Mouse (Mus musculus) neural tube, embryonic 13.5 days (tissue): ENCODE measurements at regions not wholly inside any gene's neighbourhood (a gene's known extent, or its start where the extent isn't known, plus 50 kb on each side); places are given as distances from the start of the nearest gene placed in this dataset.
"Not testable (repeated sequence)": the region's sequence is repeated elsewhere in the genome, so short reads cannot be mapped to it uniquely, and the experiment has no call there.

Experiments used
- ATAC-seq: fragments of 200-750 bp; cut with Nextera tagmentation; 2 replicates; pipeline ENCODE4 v1.8.0; 2017; ENCODE audit warnings: low read depth, mild to moderate bottlenecking, moderate TSS enrichment, moderate library complexity
- H3K27ac ChIP-seq: fragments of 300-500 bp; sonication (generic); replicated peaks from 2 replicates; pipeline ENCODE4 v1.5.1; 2015; ENCODE audit warnings: moderate library complexity, mild to moderate bottlenecking, inconsistent platforms
- H3K27me3 ChIP-seq: fragments of 300-500 bp; sonication (generic); 2 replicates; pipeline ENCODE4 v1.6.1; 2015; ENCODE audit warnings: mild to moderate bottlenecking, inconsistent platforms
- H3K36me3 ChIP-seq: fragments of 300-500 bp; sonication (generic); 2 replicates; pipeline ENCODE4 v1.6.1; 2015; ENCODE audit warnings: mild to moderate bottlenecking, inconsistent platforms
- H3K4me1 ChIP-seq: fragments of 300-500 bp; sonication (generic); replicated peaks from 2 replicates; pipeline ENCODE4 v1.6.1; 2015; ENCODE audit warnings: inconsistent platforms
- H3K4me2 ChIP-seq: fragments of 300-500 bp; sonication (generic); 2 replicates; pipeline ENCODE4 v1.6.1; 2015; ENCODE audit warnings: inconsistent platforms, mild to moderate bottlenecking, moderate library complexity
- H3K4me3 ChIP-seq: fragments of 300-500 bp; sonication (generic); 2 replicates; pipeline ENCODE4 v1.5.1; 2015; ENCODE audit warnings: mild to moderate bottlenecking, inconsistent platforms
- H3K9ac ChIP-seq: fragments of 300-500 bp; sonication (generic); 2 replicates; pipeline ENCODE4 v1.6.1; 2015; ENCODE audit warnings: moderate library complexity, mild to moderate bottlenecking, inconsistent platforms
- H3K9me3 ChIP-seq: fragments of 300-500 bp; sonication (generic); 2 replicates; pipeline ENCODE4 v1.6.1; 2016; ENCODE audit warnings: inconsistent platforms
- WGBS: fragments of 180-500 bp; shearing (Covaris S2); methylation state at CpG from one replicate; pipeline ENCODE4 v1.1.7; 2015; 5-methylcytosine and 5-hydroxymethylcytosine counted together

DNA sequence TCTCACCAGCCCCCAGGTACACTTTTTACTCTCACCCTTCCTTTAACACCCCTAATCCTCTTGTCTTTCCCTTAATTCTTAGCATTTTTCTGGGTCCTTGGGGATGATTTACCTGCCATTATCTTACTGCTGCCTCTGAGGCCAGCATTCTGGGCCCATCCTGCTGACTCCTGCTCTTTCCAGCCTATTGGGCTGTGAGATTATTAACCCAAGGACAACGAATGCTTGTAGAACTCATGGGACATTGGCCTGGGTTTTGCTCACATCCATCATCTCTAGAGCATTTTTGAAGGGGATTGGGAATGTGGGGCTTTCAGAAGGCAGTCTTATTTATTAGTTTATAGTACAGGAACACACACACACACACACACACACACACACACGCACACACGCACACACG, 134.5 kb upstream of the Max start:
- H3K27ac ChIP-seq = no peak overlapping the region
- no peaks in the 10 kb centered on the region for H3K27me3 ChIP-seq
- no peaks in the 10 kb centered on the region for H3K36me3 ChIP-seq
- no peaks in the 10 kb centered on the region; the same call in 1 of the 2 replicates for H3K4me1 ChIP-seq
- WGBS = 82% methylated on average over 4 of the region's 4 CpGs
- no peak for ATAC-seq
- H3K9me3 ChIP-seq = no peaks in the 10 kb centered on the region
- H3K9ac ChIP-seq = no peak overlapping the region
- no peak overlapping the region for H3K4me3 ChIP-seq
- H3K4me2 ChIP-seq = no peak overlapping the region

DNA sequence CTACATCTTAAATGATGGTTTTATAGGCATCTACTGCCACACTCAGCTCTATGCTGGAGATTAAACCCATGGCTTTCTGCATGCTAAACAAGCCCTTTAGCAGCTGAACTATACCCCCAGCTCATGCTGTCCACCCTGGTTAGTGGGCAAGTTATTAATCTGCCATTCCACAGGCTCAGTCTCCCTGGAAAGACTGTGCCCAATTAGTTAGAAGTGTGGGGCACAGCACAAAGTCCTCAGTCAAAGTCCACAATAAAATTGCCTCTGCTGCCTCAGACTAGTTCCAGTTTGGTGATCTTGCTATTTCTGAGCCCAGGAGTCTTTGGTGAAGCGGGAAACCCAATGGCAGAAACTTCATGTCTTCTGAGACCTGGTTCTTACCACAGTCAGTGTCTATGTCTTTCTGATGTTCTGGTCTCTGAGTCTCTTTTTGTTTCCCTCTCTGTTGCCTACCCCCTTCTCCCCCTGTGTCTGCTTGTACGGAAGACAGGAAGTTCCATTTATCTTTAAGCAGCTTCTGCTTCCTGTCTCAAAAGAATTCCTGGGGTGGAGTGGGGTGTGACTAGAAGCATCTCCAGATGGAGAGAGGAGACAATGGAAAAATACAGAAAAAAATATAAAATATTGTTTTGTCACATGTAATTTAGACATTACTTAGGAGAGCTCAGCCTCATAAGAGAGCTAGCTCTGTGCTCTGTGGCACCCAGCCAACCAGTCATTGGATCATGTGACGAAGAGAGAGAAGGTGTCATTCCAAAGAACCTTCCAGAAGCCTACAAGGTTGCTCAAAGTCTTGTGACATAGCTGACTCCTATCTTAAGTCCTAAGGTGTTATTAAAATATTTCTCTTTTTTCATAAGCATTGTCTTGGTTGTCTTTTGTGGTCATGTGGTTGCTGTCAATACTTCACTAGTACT, 133.3 kb upstream of the Max start:
- no peak overlapping the region for H3K9ac ChIP-seq
- H3K9me3 ChIP-seq = no peaks in the 10 kb centered on the region
- no peaks in the 10 kb centered on the region; the same call in 1 of the 2 replicates for H3K4me1 ChIP-seq
- ATAC-seq = no peak
- no peak overlapping the region for H3K27ac ChIP-seq
- 85% methylated on average over 3 of the region's 3 CpGs for WGBS
- no peaks in the 10 kb centered on the region for H3K36me3 ChIP-seq
- H3K4me3 ChIP-seq = no peak overlapping the region
- no peak overlapping the region for H3K4me2 ChIP-seq
- H3K27me3 ChIP-seq = no peaks in the 10 kb centered on the region

- H3K4me1 ChIP-seq = no peaks in the 10 kb centered on the region; the same call in 1 of the 2 replicates
- H3K4me3 ChIP-seq = no peak overlapping the region
- H3K9me3 ChIP-seq = no peaks in the 10 kb centered on the region
- no peak for ATAC-seq
- H3K36me3 ChIP-seq = no peaks in the 10 kb centered on the region
- WGBS = 90% methylated on average over 7 of the region's 7 CpGs
- no peak overlapping the region for H3K9ac ChIP-seq
- H3K4me2 ChIP-seq = no peak overlapping the region
- H3K27ac ChIP-seq = no peak overlapping the region
- no peaks in the 10 kb centered on the region for H3K27me3 ChIP-seq
Measured at GRCm38 (mm10) chr12:77094168-77094567, 132.2 kb upstream of the Max start.

DNA sequence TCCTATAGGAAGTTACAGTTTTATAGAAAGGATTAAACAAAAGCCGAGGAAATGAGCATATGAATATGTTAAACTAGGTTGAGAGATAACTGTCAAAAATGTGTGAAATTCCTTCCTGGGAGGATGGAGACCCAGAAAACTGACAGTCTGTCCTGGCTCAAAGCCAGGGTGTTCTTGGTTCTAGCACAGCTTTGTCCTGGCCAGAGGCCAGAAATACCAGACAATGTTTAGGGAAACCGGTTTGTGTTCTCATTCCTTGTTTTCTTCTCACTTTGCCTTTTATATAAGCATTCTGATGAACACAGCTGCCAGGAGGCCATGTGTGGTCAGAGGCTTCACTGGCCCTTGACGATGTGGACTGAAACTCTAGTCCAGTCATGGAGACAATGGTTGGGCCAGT, 130.7 kb upstream of the Max start:
- Histone ChIP-seq H3K4me1 (no peaks in the 10 kb centered on the region; the same call in 1 of the 2 replicates), H3K4me2 (no peak overlapping the region), H3K36me3 (no peaks in the 10 kb centered on the region), H3K27ac (no peak overlapping the region), H3K4me3 (no peak overlapping the region), H3K9ac (no peak overlapping the region), H3K9me3 (no peaks in the 10 kb centered on the region; the same call in 1 of the 2 replicates), H3K27me3 (no peaks in the 10 kb centered on the region)
- ATAC-seq = no peak
- 71% methylated on average over 3 of the region's 3 CpGs for WGBS

- Histone ChIP-seq H3K9me3 (no peaks in the 10 kb centered on the region; the same call in 1 of the 2 replicates), H3K36me3 (no peaks in the 10 kb centered on the region), H3K4me1 (no peaks in the 10 kb centered on the region; the same call in 1 of the 2 replicates), H3K4me2 (no peak overlapping the region), H3K27me3 (no peaks in the 10 kb centered on the region), H3K9ac (no peak overlapping the region), H3K27ac (no peak overlapping the region), H3K4me3 (no peak overlapping the region)
- 94% methylated on average over 2 of the region's 2 CpGs for WGBS
- ATAC-seq = no peak
Measured at GRCm38 (mm10) chr12:77092143-77092542, 130.1 kb upstream of the Max start.

GRCm38 (mm10) chr12:77091700-77092099, 129.7 kb upstream of the Max start:
- Histone ChIP-seq H3K9ac (no peak overlapping the region), H3K36me3 (no peaks in the 10 kb centered on the region), H3K27me3 (no peaks in the 10 kb centered on the region), H3K9me3 (no peaks in the 10 kb centered on the region; the same call in 1 of the 2 replicates), H3K4me3 (no peak overlapping the region), H3K27ac (no peak overlapping the region), H3K4me2 (no peak overlapping the region), H3K4me1 (no peaks in the 10 kb centered on the region; the same call in 1 of the 2 replicates)
- ATAC-seq = no peak
- WGBS = 82% methylated on average over 2 of the region's 2 CpGs

GRCm38 (mm10) chr12:77090525-77090924, 128.5 kb upstream of the Max start:
- Histone ChIP-seq H3K4me3 (no peak overlapping the region), H3K4me1 (no peaks in the 10 kb centered on the region; the same call in 1 of the 2 replicates), H3K36me3 (no peaks in the 10 kb centered on the region), H3K27me3 (no peaks in the 10 kb centered on the region), H3K9ac (no peak overlapping the region), H3K27ac (no peak overlapping the region), H3K9me3 (no peaks in the 10 kb centered on the region; the same call in 1 of the 2 replicates), H3K4me2 (no peak overlapping the region)
- ATAC-seq = no peak
- WGBS = 76% methylated on average over 3 of the region's 3 CpGs

DNA sequence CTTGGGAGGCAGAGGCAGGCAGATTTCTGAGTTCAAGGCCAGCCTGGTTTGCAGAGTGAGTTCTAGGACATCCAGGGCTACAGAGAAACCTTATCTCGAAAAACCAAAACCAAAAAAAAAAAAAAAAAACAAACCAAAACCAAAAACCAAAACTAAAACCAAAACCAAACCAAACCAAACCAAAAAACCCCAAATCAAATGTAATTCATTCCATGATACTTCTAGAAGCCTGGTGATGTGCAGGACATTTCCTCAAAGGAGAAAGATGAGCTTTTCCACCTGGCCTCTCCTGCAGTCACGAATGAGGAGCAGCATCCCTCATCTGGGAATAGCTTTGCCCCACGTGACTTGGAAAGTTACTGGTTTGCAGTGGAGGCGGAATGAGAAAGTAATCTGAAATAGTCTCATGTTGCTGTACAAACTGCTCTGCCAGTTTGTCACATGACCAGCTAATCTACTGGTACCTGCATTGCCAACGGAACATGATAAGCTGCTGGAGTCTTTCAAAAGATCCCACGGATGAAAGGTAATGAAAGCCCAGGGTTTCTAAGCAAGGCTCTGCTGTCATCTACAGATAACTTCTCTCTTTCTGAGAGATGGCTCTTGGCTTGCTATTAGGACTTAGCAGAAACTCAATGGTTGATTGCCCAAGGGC, 127.8 kb upstream of the Max start:
- Histone ChIP-seq H3K9me3 (no peaks in the 10 kb centered on the region; the same call in 1 of the 2 replicates), H3K4me2 (no peak overlapping the region), H3K27me3 (no peaks in the 10 kb centered on the region), H3K27ac (no peak overlapping the region), H3K36me3 (no peaks in the 10 kb centered on the region), H3K4me3 (no peak overlapping the region), H3K4me1 (no peaks in the 10 kb centered on the region; the same call in 1 of the 2 replicates), H3K9ac (no peak overlapping the region)
- 88% methylated on average over 6 of the region's 6 CpGs for WGBS
- ATAC-seq = no peak

DNA sequence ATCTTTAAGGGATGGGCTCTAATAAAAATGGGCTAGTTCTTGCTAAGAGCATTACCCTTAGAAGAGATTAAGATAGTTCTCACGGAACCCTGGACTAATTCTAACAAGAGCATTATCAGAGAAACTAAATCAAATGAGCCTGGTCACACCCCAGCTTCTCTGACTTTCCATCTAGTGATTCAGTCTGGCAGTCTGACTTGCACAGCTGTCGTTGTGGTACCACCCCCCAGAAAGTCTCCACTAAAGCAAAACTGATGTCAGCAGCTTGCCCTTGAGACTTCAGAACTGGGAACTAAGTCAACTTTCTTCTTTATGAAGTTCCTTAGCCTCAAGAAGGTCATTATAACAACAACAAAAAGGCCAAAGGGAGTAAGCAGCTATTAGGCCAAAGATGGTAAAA, 126.5 kb upstream of the Max start:
- Histone ChIP-seq H3K4me1 (no peaks in the 10 kb centered on the region; the same call in 1 of the 2 replicates), H3K9ac (no peak overlapping the region), H3K9me3 (no peaks in the 10 kb centered on the region; the same call in 1 of the 2 replicates), H3K27ac (no peak overlapping the region), H3K36me3 (no peaks in the 10 kb centered on the region), H3K27me3 (no peaks in the 10 kb centered on the region), H3K4me3 (no peak overlapping the region), H3K4me2 (no peak overlapping the region)
- no peak for ATAC-seq
- WGBS = 84% methylated on average over 2 of the region's 2 CpGs

GRCm38 (mm10) chr12:77086931-77087330, 124.9 kb upstream of the Max start:
- H3K9ac ChIP-seq, H3K36me3 ChIP-seq, H3K4me2 ChIP-seq, H3K4me3 ChIP-seq, H3K4me1 ChIP-seq, ATAC-seq, H3K9me3 ChIP-seq, H3K27ac ChIP-seq, H3K27me3 ChIP-seq: not testable (repeated sequence)
- 100% methylated on average over 1 of the region's 1 CpGs for WGBS

DNA sequence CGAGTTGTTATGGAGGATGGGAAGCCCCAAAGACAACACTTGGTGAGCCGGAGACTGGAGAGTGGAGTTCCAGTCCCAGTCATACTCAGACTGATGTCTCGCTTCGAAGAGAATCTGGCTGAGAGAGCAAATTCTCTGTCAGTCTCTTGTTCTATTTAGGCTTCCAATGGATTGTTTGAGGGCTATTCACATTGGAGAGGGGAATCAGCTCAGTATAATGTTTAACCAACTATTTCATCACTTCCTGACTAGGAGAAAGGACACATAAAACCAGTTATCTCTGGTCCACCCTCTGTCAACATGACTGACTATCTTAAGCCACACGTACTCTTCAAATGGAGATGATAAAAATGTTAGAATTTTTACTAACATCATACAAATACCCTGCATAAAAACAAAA, 123.9 kb upstream of the Max start:
- no peaks in the 10 kb centered on the region for H3K4me1 ChIP-seq
- H3K9ac ChIP-seq = no peak overlapping the region
- H3K4me2 ChIP-seq = no peak overlapping the region
- no peak for ATAC-seq
- H3K4me3 ChIP-seq = no peak overlapping the region
- no peaks in the 10 kb centered on the region for H3K36me3 ChIP-seq
- H3K27me3 ChIP-seq = no peaks in the 10 kb centered on the region
- no peak overlapping the region for H3K27ac ChIP-seq
- WGBS = 81% methylated on average over 5 of the region's 5 CpGs
- H3K9me3 ChIP-seq = no peaks in the 10 kb centered on the region; the same call in 1 of the 2 replicates

DNA sequence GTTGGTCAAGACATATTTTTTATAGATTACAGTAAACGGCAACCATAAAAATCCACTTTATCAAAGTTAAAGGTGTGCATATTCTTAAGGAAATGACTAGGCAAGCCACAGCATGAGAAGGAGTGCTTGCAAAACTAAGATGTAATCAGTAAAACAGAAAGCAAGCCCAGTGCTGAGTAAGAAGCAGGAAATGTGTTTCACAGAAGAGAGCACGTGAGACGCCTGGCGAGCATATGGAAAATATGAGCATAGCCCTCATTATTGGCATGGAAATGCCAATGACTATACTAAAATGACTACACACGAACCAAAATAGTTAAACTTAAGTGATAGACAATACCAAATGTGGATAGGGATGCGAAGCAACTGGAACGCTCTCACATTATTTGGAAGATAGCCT, 123.2 kb upstream of the Max start:
- Histone ChIP-seq H3K36me3 (no peaks in the 10 kb centered on the region), H3K4me2 (no peak overlapping the region), H3K4me3 (no peak overlapping the region), H3K4me1 (no peaks in the 10 kb centered on the region), H3K9me3 (no peaks in the 10 kb centered on the region; the same call in 1 of the 2 replicates), H3K27ac (no peak overlapping the region), H3K9ac (no peak overlapping the region), H3K27me3 (no peaks in the 10 kb centered on the region)
- no peak for ATAC-seq
- WGBS = 94% methylated on average over 7 of the region's 7 CpGs
